Mouse (Mus musculus) 3T3-L1 (cell line): ENCODE results near the gene Rps27l.
A peak's percentile ranks its signal among the peaks of the same experiment; 100 is the strongest.

Experiments
- DNase-seq: peaks from one replicate; pipeline ENCODE4 v3.0.0-alpha.2; 2015; ENCODE audit warnings: low read depth, low spot score

Rps27l gene

GRCm38 (mm10) chr9:66982085-66982484 lies 36.2 kb downstream of the Rps27l start:
- no peak for DNase-seq

- DNase-seq: no peak
These were observed 39.5 kb downstream of the Rps27l start for GRCm38 (mm10) chr9:66985377-66985776.

- DNase-seq: peak; percentile 88
These were observed 42.5 kb downstream of the Rps27l start for GRCm38 (mm10) chr9:66988198-66988887.

- peak; percentile 98 for DNase-seq
These were observed 43.1 kb downstream of the Rps27l start for GRCm38 (mm10) chr9:66988888-66989414.

GRCm38 (mm10) chr9:66989581-66989980 lies 43.7 kb downstream of the Rps27l start:
- DNase-seq: peak; percentile 83

- DNase-seq: peak; percentile 80
These were observed 44.2 kb downstream of the Rps27l start for GRCm38 (mm10) chr9:66990046-66990445.

GRCm38 (mm10) chr9:66991021-66991749 lies 45.3 kb downstream of the Rps27l start:
- peak; percentile 59 for DNase-seq

- DNase-seq: no peak
These were observed 46.0 kb downstream of the Rps27l start for GRCm38 (mm10) chr9:66991750-66992410.
